Mouse (Mus musculus): ENCODE data around the gene Ccr6. TPM values are rescaled to one million over a fixed set of nuclear protein-coding genes. Genes with fewer than 3 reads are reported as not detected.
"Not testable (repeated sequence)": the region's sequence is repeated elsewhere in the genome, so short reads cannot be mapped to it uniquely, and the experiment has no call there.

Ccr6 gene
- polyA plus RNA-seq, 1 experiment from 2014 or later, result 1.1 TPM

- DNase-seq (no peak), ATAC-seq (no peak)
- WGBS (ENCODE audit: insufficient replicate concordance), result 77% methylated on average over 7 of the region's 7 CpGs
- Histone ChIP-seq H3K9me3 (ENCODE audit: low read length) (no peaks in the 10 kb centered on the region), H3K9ac (replicated peaks) (no peak overlapping the region), H3K4me1 (ENCODE audit: insufficient read depth) (no peaks in the 10 kb centered on the region), H3K4me3 (ENCODE audit: low read depth, low read length) (no peak overlapping the region), H3K36me3 (replicated peaks; ENCODE audit: insufficient read depth, low read length) (no peaks in the 10 kb centered on the region), H3K27me3 (ENCODE audit: insufficient read depth, low read length) (no peaks in the 10 kb centered on the region), H3K4me2 (ENCODE audit: low read depth, low read length) (no peak overlapping the region), H3K27ac (ENCODE audit: low read depth) (no peak overlapping the region)
- TF ChIP-seq EP300 (IDR thresholded peaks at IDR 0.05; ENCODE audit: low read depth) (no peak), CTCF (IDR thresholded peaks at IDR 0.05; ENCODE audit: low read depth) (no peak)
Observed at GRCm38 (mm10) chr17:8251704-8252103, 15.9 kb downstream of the Ccr6 start.

GRCm38 (mm10) chr17:8254268-8254667 lies 18.4 kb downstream of the Ccr6 start:
- no peak overlapping the region for H3K27ac ChIP-seq (ENCODE audit: low read depth)
- no peak overlapping the region for H3K4me3 ChIP-seq (ENCODE audit: low read depth, low read length)
- no peak for TF ChIP-seq EP300 (IDR thresholded peaks at IDR 0.05; ENCODE audit: low read depth)
- no peak for TF ChIP-seq CTCF (IDR thresholded peaks at IDR 0.05; ENCODE audit: low read depth)
- no peaks in the 10 kb centered on the region for H3K36me3 ChIP-seq (replicated peaks; ENCODE audit: insufficient read depth, low read length)
- ATAC-seq (no peak), DNase-seq (no peak)
- H3K9me3 ChIP-seq (ENCODE audit: low read length), result no peaks in the 10 kb centered on the region
- H3K27me3 ChIP-seq (ENCODE audit: insufficient read depth, low read length), result no peaks in the 10 kb centered on the region
- no peak overlapping the region for H3K4me2 ChIP-seq (ENCODE audit: low read depth, low read length)
- no peaks in the 10 kb centered on the region for H3K4me1 ChIP-seq (ENCODE audit: insufficient read depth)
- no peak overlapping the region for H3K9ac ChIP-seq (replicated peaks)

GRCm38 (mm10) chr17:8254914-8255313 lies 19.1 kb downstream of the Ccr6 start:
- Histone ChIP-seq H3K4me2 (ENCODE audit: low read depth, low read length) (no peak overlapping the region), H3K4me1 (ENCODE audit: insufficient read depth) (no peaks in the 10 kb centered on the region), H3K9ac (replicated peaks) (no peak overlapping the region), H3K36me3 (replicated peaks; ENCODE audit: insufficient read depth, low read length) (no peaks in the 10 kb centered on the region), H3K4me3 (ENCODE audit: low read depth, low read length) (no peak overlapping the region), H3K27ac (ENCODE audit: low read depth) (no peak overlapping the region), H3K9me3 (ENCODE audit: low read length) (no peaks in the 10 kb centered on the region), H3K27me3 (ENCODE audit: insufficient read depth, low read length) (no peaks in the 10 kb centered on the region)
- DNase-seq, result no peak
- WGBS (ENCODE audit: insufficient replicate concordance), result 54% methylated on average over 3 of the region's 3 CpGs
- TF ChIP-seq EP300 (IDR thresholded peaks at IDR 0.05; ENCODE audit: low read depth) (no peak), CTCF (IDR thresholded peaks at IDR 0.05; ENCODE audit: low read depth) (no peak)
- ATAC-seq, result no peak

- Histone ChIP-seq H3K36me3 (replicated peaks; ENCODE audit: insufficient read depth, low read length) (no peaks in the 10 kb centered on the region), H3K4me1 (ENCODE audit: insufficient read depth) (no peaks in the 10 kb centered on the region)
- 50% methylated on average over 6 of the region's 6 CpGs for WGBS (ENCODE audit: insufficient replicate concordance)
Observed at GRCm38 (mm10) chr17:8255583-8255982, 19.7 kb downstream of the Ccr6 start.

GRCm38 (mm10) chr17:8256982-8257381 lies 21.1 kb downstream of the Ccr6 start:
- TF ChIP-seq CTCF (IDR thresholded peaks at IDR 0.05; ENCODE audit: low read depth), result peak; percentile 44
- no peak for TF ChIP-seq EP300 (IDR thresholded peaks at IDR 0.05; ENCODE audit: low read depth)
- no peaks in the 10 kb centered on the region for H3K27me3 ChIP-seq (ENCODE audit: insufficient read depth, low read length)
- H3K4me3 ChIP-seq (ENCODE audit: low read depth, low read length), result no peak overlapping the region
- DNase-seq (peak; percentile 42), ATAC-seq (no peak)
- H3K27ac ChIP-seq (ENCODE audit: low read depth), result no peak overlapping the region
- no peak overlapping the region for H3K9ac ChIP-seq (replicated peaks)
- no peak overlapping the region for H3K4me2 ChIP-seq (ENCODE audit: low read depth, low read length)
- H3K4me1 ChIP-seq (ENCODE audit: insufficient read depth), result no peaks in the 10 kb centered on the region
- WGBS (ENCODE audit: insufficient replicate concordance), result 71% methylated on average over 8 of the region's 8 CpGs
- H3K36me3 ChIP-seq (replicated peaks; ENCODE audit: insufficient read depth, low read length), result no peaks in the 10 kb centered on the region
- H3K9me3 ChIP-seq (ENCODE audit: low read length), result no peaks in the 10 kb centered on the region

More at GRCm38 (mm10) chr17:8255583-8255982, 19.7 kb downstream of the Ccr6 start:
- Histone ChIP-seq H3K27ac (ENCODE audit: low read depth) (no peak overlapping the region), H3K9me3 (ENCODE audit: low read length) (no peaks in the 10 kb centered on the region), H3K27me3 (ENCODE audit: insufficient read depth, low read length) (no peaks in the 10 kb centered on the region), H3K4me3 (ENCODE audit: low read depth, low read length) (no peak overlapping the region), H3K9ac (replicated peaks) (no peak overlapping the region), H3K4me2 (ENCODE audit: low read depth, low read length) (no peak overlapping the region)
- TF ChIP-seq EP300 (IDR thresholded peaks at IDR 0.05; ENCODE audit: low read depth), result no peak
- no peak for TF ChIP-seq CTCF (IDR thresholded peaks at IDR 0.05; ENCODE audit: low read depth)
- ATAC-seq (no peak), DNase-seq (no peak)

GRCm38 (mm10) chr17:8264638-8265037 lies 28.8 kb downstream of the Ccr6 start:
- H3K27me3 ChIP-seq (ENCODE audit: insufficient read depth, low read length); H3K36me3 ChIP-seq (replicated peaks; ENCODE audit: insufficient read depth, low read length); H3K4me3 ChIP-seq (ENCODE audit: low read depth, low read length); H3K4me2 ChIP-seq (ENCODE audit: low read depth, low read length); H3K27ac ChIP-seq (ENCODE audit: low read depth); H3K9ac ChIP-seq (replicated peaks); H3K4me1 ChIP-seq (ENCODE audit: insufficient read depth); H3K9me3 ChIP-seq (ENCODE audit: low read length): not testable (repeated sequence)
- WGBS (ENCODE audit: insufficient replicate concordance), result 12% methylated on average over 7 of the region's 7 CpGs
- ATAC-seq (0 out of 2 replicates have a peak, but pooled peaks have one; percentile 50), DNase-seq (peak; percentile 32)
- TF ChIP-seq CTCF (IDR thresholded peaks at IDR 0.05; ENCODE audit: low read depth), result peak; percentile 84
